Mouse (Mus musculus) 416B (cell line): ENCODE results near the gene Brd7.

Source experiments
- DNase-seq: peaks from one replicate; pipeline ENCODE4 v3.0.0; 2011; ENCODE audit warnings: low read depth

The Brd7 gene

GRCm38 (mm10) chr8:88361708-88362428, at the start of gene Brd7:
Gene Brd7, minus strand, starts transcription at chr8:88362194.
- DNase-seq = peak; percentile 66

GRCm38 (mm10) chr8:88411461-88411860, 49.5 kb upstream of the Brd7 start:
- DNase-seq = no peak

- no peak for DNase-seq
Observed at GRCm38 (mm10) chr8:88409401-88409940, 47.5 kb upstream of the Brd7 start.

GRCm38 (mm10) chr8:88407716-88408115, 45.7 kb upstream of the Brd7 start:
- no peak for DNase-seq

- DNase-seq = no peak
Observed at GRCm38 (mm10) chr8:88398060-88398459, 36.1 kb upstream of the Brd7 start.

GRCm38 (mm10) chr8:88393298-88393697, 31.3 kb upstream of the Brd7 start:
- DNase-seq = no peak

GRCm38 (mm10) chr8:88390749-88391148, 28.8 kb upstream of the Brd7 start:
- peak; percentile 60 for DNase-seq

- no peak for DNase-seq
Observed at GRCm38 (mm10) chr8:88388691-88389239, 26.8 kb upstream of the Brd7 start.

- DNase-seq = no peak
Observed at GRCm38 (mm10) chr8:88387874-88388273, 25.9 kb upstream of the Brd7 start.

GRCm38 (mm10) chr8:88383164-88383556, 21.2 kb upstream of the Brd7 start:
- DNase-seq = peak; percentile 34

- no peak for DNase-seq
Observed at GRCm38 (mm10) chr8:88382311-88383163, 20.5 kb upstream of the Brd7 start.

- DNase-seq = peak; percentile 28
Observed at GRCm38 (mm10) chr8:88380497-88380896, 18.5 kb upstream of the Brd7 start.

GRCm38 (mm10) chr8:88376836-88377582, 15.0 kb upstream of the Brd7 start:
- no peak for DNase-seq

GRCm38 (mm10) chr8:88371522-88371921, 9.5 kb upstream of the Brd7 start:
- DNase-seq = peak; percentile 12

- no peak for DNase-seq
Observed at GRCm38 (mm10) chr8:88369805-88370204, 7.8 kb upstream of the Brd7 start.

- peak; percentile 11 for DNase-seq
Observed at GRCm38 (mm10) chr8:88369221-88369620, 7.2 kb upstream of the Brd7 start.

GRCm38 (mm10) chr8:88362446-88363150, 604 bp upstream of the Brd7 start:
- peak; percentile 59 for DNase-seq

- DNase-seq = peak; percentile 48
Observed at GRCm38 (mm10) chr8:88361044-88361707, 818 bp downstream of the Brd7 start.

- peak; percentile 71 for DNase-seq
Observed at GRCm38 (mm10) chr8:88359959-88360358, 2.0 kb downstream of the Brd7 start.

GRCm38 (mm10) chr8:88357946-88358345, 4.0 kb downstream of the Brd7 start:
- peak; percentile 41 for DNase-seq
